Mouse (Mus musculus): ENCODE results near the gene Ppard.

GRCm38 (mm10) chr17:28279236-28279635, 46.7 kb downstream of the Ppard start:
- TF ChIP-seq CTCF (IDR thresholded peaks at IDR 0.05; ENCODE audit: extremely low read depth, insufficient read depth, low read length) (no peak), POLR2A (IDR thresholded peaks at IDR 0.05; ENCODE audit: extremely low read depth, insufficient read depth, low read length) (no peak)

All from cortical plate, adult 2 months (tissue).